Mouse (Mus musculus) adrenal gland, postnatal 10 days (tissue): ENCODE data around the gene Gabpb2. TPM values are rescaled to one million over a fixed set of nuclear protein-coding genes. Genes with fewer than 3 reads are reported as not detected.
"Not testable (repeated sequence)": the region's sequence is repeated elsewhere in the genome, so short reads cannot be mapped to it uniquely, and the experiment has no call there.

Experiments used
- DNase-seq: peaks from one replicate; pipeline ENCODE4 v3.0.0; 2021; ENCODE audit warnings: mixed read lengths
- total RNA-seq, 2 experiments: library from RNA; stranded (reverse); gene quantifications; 2 replicates each; pipeline ENCODE4 v1.2.3; 2021

Gabpb2 gene
- total RNA-seq, 2 experiments from 2014 or later, result 20.6 to 25.2 TPM

DNA sequence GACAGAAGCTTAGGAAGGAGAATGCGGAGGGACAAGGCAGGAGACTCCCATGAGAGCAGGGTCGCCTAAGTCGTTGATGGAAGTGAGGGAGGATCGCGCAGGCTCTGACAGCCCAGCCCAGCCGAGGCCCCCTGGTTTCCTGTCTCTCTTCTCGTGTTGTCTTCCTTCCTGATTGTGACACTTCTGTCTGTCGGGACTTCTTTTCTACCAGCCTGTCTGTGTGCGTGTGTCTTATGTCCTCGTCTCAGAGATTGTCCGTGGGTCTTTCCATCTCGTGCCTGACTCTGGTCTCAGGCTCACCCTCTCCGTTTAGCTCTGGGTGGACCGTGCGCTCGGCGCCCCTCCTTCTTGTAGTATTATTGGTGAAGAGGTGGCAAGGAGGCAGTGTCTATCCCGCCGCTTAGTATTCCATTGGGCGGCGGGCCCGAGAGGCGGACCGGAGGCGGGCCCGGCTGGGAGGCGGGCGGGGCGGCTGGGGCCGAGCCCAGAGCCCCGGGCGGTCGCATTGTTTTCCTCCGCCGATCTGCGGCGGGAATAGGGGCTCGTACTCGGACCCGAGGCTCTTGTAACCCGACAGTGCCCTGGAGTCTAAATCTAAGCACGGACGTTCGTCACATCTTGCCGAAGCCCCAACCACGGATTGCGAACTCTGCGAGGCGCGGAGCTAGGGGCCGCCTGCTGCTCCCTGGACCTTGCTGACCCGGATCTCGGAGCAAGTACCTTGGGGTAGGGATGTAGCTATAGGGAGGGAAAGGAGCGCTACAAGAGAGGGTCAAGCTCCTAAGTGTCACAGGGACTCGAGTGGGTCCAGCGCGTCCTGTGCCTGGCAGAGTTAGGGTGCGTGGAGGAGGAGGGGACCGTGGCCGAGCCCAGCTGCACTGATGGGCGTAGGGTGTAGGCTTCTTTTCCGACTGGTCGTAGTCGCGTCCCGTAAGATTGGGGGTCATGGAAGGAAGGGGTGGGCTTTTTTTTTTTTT, 57.4 kb downstream of the Gabpb2 start, which contains the start of gene Sema6c:
Gene Sema6c (plus strand): TSS at position 471 of the 977 bp plus-strand sequence.
- peak; percentile 94 for DNase-seq

DNA sequence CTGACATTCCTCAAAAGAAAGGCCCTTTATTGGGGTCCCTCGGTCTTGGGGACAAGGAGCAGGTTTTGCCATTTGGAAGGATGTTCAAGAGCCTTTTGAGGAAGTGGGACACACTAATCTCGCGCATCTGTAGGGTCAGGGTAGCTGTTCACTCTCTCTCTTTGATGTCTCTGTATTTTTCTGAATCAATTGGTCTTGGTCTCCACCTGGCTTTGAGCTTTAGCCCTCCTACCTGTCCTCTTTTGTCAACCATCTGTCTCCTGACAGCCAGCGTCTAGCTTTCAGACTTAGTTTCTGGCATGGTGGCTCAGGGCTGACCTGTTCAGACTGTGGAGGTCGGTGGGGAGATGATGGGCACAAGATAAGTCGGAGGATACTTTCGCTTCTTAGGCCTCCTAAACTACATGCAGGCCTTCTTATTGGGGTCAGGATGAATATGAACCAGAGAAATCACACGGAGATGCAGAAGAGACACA, 58.2 kb downstream of the Gabpb2 start:
- no peak for DNase-seq

- peak; percentile 53 for DNase-seq
Observed at GRCm38 (mm10) chr3:95153874-95154273, 63.8 kb downstream of the Gabpb2 start.

DNA sequence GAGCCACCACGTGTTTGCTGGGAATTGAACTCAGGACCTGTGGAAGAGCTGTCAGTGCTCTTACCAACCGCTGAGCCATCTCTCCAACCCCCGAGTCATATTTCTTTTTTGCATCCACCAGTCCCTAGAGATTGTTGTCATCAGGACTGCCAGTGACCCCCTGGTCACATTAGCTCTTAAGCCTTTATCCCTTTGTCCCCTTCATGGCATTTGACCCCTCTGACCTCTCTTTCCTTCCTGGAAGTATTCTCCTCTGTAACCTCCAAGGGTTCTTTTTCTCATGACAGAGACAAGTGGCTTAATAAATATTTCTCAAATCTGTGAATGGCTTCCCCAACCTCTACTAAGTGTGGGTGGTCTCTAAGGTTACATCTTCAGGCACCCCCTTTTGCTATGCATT, 69.8 kb downstream of the Gabpb2 start:
- DNase-seq, result no peak

DNA sequence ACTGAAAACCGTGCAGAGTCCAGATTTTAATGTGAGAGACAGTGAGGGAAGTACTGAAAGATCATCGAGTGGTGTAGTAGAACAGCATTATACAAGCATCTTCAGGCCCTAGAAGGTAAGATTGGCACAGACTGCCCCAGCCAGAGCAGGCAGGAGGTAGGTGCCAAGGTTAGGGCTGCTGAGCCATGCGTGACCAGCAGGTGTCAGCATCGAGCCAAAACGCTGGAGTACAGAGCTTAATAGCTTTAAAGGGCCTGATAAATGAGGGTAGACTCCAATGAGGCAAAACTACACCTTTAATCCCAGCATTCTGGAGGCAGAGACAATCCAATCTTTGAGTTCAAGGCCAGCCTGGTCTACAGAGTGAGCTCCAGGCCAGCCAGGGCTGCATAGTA, 75.1 kb downstream of the Gabpb2 start:
- peak; percentile 93 for DNase-seq

DNA sequence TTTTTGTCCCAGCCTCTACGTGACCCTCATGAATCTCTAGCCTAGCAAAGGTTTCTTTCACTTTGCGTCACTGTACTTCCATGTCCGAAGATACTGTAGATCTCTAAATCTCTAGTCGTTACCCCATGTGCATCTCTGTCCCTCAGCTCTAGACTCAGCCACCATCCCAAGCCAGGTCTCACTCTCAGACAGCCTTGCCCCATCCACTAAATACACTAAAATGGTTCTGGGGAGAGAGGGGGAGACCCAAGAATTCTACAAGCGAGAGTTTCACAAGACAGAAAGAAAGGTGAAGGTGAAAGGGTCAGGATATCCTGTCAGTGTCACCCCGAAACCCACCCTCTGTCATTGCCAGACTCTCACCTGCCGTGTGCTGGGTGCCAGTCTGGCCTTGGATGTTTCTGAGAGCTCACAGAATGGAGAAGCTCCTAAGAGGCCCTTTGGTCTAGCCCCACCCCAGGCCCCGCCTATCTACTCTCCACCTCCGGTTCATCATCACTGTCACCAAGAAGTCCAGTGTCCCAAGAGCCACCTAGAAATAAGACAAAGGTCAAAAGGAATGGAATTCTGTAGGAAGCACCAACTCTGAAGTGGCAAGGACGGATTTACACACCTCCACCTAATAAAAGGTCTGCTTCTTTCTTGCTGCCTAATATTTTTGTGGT, 75.6 kb downstream of the Gabpb2 start, which contains the start of gene Tnfaip8l2:
Gene Tnfaip8l2 (minus strand): TSS at position 409 of the 665 bp plus-strand sequence.
- DNase-seq, result no peak

- DNase-seq, result no peak
Observed at GRCm38 (mm10) chr3:95141474-95141873, 76.2 kb downstream of the Gabpb2 start.

- no peak for DNase-seq
Observed at GRCm38 (mm10) chr3:95140795-95141194, 76.9 kb downstream of the Gabpb2 start.

DNA sequence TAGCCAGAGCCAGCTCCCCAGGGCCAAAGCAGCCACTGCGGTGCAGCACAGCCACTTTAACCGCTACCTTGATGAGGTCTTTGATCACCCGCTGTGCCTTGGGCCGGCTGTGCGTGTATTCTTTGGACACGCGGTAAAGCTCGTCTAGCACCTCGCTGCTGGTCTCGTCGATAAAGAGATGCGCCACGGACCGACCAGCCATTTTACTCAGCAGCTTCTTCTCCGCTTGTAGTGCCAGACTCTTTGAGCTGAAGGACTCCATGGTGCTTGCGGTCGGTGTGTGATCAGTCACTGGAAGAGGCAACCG, 77.5 kb downstream of the Gabpb2 start:
- DNase-seq, result no peak

DNA sequence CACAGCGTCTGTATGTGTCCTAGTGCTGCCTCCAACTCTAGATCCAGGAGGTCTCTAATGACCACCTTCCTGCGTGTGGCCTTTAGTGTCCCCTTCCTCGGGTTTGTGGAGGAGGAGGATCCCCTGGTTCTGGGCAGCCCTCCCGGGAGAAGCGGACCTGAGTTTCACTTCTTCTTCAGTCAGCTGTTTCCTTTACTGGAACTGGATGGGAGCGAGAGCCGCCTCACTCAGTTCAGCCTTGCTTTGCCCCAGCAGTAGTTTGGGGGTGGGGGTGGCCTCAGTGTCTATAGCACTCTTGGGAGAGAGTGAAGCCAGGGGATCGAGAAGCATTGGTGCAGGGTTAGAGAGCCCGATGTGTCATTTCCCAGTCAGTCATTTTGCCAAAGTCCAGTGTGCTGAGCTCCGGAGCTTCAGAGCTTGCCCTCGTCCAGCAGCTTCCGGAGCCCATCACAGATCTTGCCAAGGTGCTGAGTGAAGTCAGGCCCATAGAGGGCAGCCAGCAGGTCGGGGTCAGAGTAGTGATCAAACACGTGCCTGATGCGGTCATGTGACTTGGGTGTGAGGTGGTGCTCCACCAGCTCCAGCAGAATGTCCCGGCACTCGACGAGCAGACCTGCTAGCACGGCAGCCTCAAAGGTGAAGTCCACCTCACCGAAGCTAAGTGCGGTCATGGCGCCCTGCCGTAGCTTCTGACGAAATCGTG, 78.0 kb downstream of the Gabpb2 start:
- DNase-seq, result no peak

- no peak for DNase-seq
Observed at GRCm38 (mm10) chr3:95136336-95136735, 81.4 kb downstream of the Gabpb2 start.

GRCm38 (mm10) chr3:95135433-95136052, 82.2 kb downstream of the Gabpb2 start:
- no peak for DNase-seq

DNA sequence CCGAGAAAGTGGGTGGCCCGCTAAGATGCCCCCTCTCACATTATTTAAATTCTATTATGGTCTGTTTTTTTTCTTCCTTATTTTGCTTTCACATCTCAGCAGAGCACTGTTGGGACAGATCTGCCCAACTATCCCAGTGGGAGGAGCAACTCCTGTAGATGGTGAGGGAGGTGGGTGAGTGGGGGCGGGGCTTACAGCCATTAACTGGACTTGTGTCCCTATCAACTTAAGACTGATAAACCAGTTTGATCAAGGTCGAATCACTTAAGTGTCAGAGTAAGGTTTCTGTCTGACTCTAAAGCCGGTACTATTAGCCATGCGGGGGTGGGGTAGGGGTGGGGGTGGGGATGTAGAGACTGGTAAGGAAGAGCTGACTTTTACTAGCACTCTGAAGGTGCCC, 82.7 kb downstream of the Gabpb2 start:
- peak; percentile 66 for DNase-seq

- DNase-seq, result not testable (repeated sequence)
Observed at GRCm38 (mm10) chr3:95134133-95134532, 83.6 kb downstream of the Gabpb2 start.

DNA sequence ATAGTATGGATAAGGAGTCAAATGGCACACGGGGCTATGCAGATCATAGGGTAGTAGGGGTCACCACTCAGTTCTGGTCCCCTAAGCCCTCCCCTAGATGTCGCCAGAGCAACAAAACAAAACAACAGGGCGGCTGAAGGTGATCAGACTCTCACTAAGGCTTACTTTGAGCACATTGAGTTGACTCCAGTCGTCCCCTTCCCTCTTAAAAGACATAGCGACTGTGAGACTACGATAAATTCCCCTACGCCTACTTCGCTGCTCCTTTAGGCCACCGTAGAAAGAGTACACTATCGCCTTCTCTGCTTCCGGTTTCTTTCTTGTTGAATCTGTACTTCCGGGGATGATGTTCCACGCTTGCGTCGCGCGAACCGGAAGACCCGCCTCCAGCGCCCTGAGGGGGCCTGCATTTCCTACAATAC, 84.0 kb downstream of the Gabpb2 start, which contains the start of the genes Scnm1 and Lysmd1:
Gene Scnm1 (minus strand): TSS at position 332 of the 422 bp plus-strand sequence.
Gene Lysmd1 (plus strand): TSS at position 409 of the 422 bp plus-strand sequence.
- peak; percentile 91 for DNase-seq

GRCm38 (mm10) chr3:95133176-95133575, 84.5 kb downstream of the Gabpb2 start:
- DNase-seq, result no peak

GRCm38 (mm10) chr3:95132389-95132788, 85.3 kb downstream of the Gabpb2 start:
- not testable (repeated sequence) for DNase-seq
